ENCODE assay signal across 30 mouse cellular contexts in genomic region chr3:85929711-85930110, GRCm38 (mm10). TPM values are rescaled to one million over a fixed set of nuclear protein-coding genes. Genes with fewer than 3 reads are reported as not detected.
DNase-seq lines count a peak whose midpoint lies in the region; ATAC-seq and TF ChIP-seq lines count a peak whose summit lies in the region.
"Had no signal": no experiment of that assay in that cellular context is flagged by ENCODE, and none has a peak within 500 bp of the region (broad histone marks: within the 10 kb centered on the region; RNA-seq: fewer than 3 reads in every experiment).

No protein-coding gene starts in this region.

- H3K9ac ChIP-seq in embryonic facial prominence, embryonic 14.5 days (ENCODE audit: low read depth, low read length) = no peak overlapping the region
- H3K9ac ChIP-seq in liver, embryonic 12.5 days = no peak overlapping the region
- H3K9ac ChIP-seq: forebrain, embryonic 13.5 days; hindbrain, embryonic 14.5 days; limb, embryonic 15.5 days; liver, embryonic 15.5 days; lung, embryonic 14.5 days; midbrain, embryonic 12.5 days; neural tube, embryonic 15.5 days; stomach, embryonic 15.5 days had no signal

- no peaks in the 10 kb centered on the region for H3K27me3 ChIP-seq in embryonic facial prominence, embryonic 14.5 days (replicated peaks; ENCODE audit: control insufficient read depth, insufficient read depth, low read length)
- H3K27me3 ChIP-seq in embryonic facial prominence, embryonic 10.5 days (replicated peaks; ENCODE audit: low read depth, poor library complexity, severe bottlenecking) = no peaks in the 10 kb centered on the region
- H3K27me3 ChIP-seq in myocyte (ENCODE audit: control insufficient read depth, insufficient read depth, insufficient read length) = no peaks in the 10 kb centered on the region
- peaks cover 3% of the 10 kb centered on the region; the same call in 1 of the 2 replicates for H3K27me3 ChIP-seq in liver, embryonic 12.5 days (replicated peaks)
- H3K27me3 ChIP-seq: forebrain, embryonic 13.5 days; limb, embryonic 15.5 days; liver, embryonic 15.5 days; midbrain, embryonic 12.5 days; neural tube, embryonic 15.5 days; stomach, embryonic 15.5 days had no signal

- no peak for DNase-seq in embryonic facial prominence, embryonic 14.5 days (ENCODE audit: low spot score)
- no peak for DNase-seq in embryonic facial prominence, embryonic 10.5 days (ENCODE audit: low spot score)
- peak; percentile 6 to 27 for DNase-seq in heart, postnatal 10 days
- no peak for DNase-seq in heart, postnatal 36 days
- DNase-seq in Muller cell, postnatal 12 days (ENCODE audit: inconsistent ontology term) = peak; percentile 44
- DNase-seq: cerebellum, adult 2 months; cerebellum, postnatal 14 days; gastrocnemius, postnatal 25 days; kidney, adult 9 months; kidney, postnatal 10 days; layer of hippocampus, postnatal 36 days; left cerebral cortex, postnatal 4 days; lung, embryonic 14.5 days; lung, postnatal 14 days; right cerebral cortex, postnatal 25 days; thymus, postnatal 14 days had no signal

- H3K27ac ChIP-seq in embryonic facial prominence, embryonic 14.5 days (replicated peaks; ENCODE audit: low read depth, low read length) = no peak overlapping the region
- no peak overlapping the region for H3K27ac ChIP-seq in embryonic facial prominence, embryonic 10.5 days (replicated peaks)
- no peak overlapping the region for H3K27ac ChIP-seq in liver, embryonic 12.5 days
- H3K27ac ChIP-seq: forebrain, embryonic 13.5 days; hindbrain, embryonic 14.5 days; liver, embryonic 15.5 days; midbrain, embryonic 12.5 days; neural tube, embryonic 15.5 days; stomach, embryonic 15.5 days had no signal

- no peaks in the 10 kb centered on the region for H3K4me1 ChIP-seq in embryonic facial prominence, embryonic 14.5 days (ENCODE audit: control insufficient read depth, insufficient read depth, low read length)
- peaks cover 8% of the 10 kb centered on the region for H3K4me1 ChIP-seq in embryonic facial prominence, embryonic 10.5 days
- no peaks in the 10 kb centered on the region for H3K4me1 ChIP-seq in liver, embryonic 12.5 days
- H3K4me1 ChIP-seq: limb, embryonic 15.5 days; liver, embryonic 15.5 days; midbrain, embryonic 12.5 days; neural tube, embryonic 15.5 days; stomach, embryonic 15.5 days had no signal

- no peak overlapping the region for H3K4me2 ChIP-seq in embryonic facial prominence, embryonic 14.5 days (ENCODE audit: low read depth, low read length)
- H3K4me2 ChIP-seq in myocyte (ENCODE audit: low read depth) = peak overlapping the region; percentile 31
- no peak overlapping the region for H3K4me2 ChIP-seq in liver, embryonic 12.5 days
- H3K4me2 ChIP-seq: forebrain, embryonic 13.5 days; hindbrain, embryonic 14.5 days; limb, embryonic 15.5 days; liver, embryonic 15.5 days; lung, embryonic 14.5 days; midbrain, embryonic 12.5 days; neural tube, embryonic 15.5 days; stomach, embryonic 15.5 days had no signal

- H3ac ChIP-seq in myocyte (ENCODE audit: control insufficient read depth, insufficient read length) = no peak overlapping the region

- 77% methylated on average over 5 of the region's 5 CpGs for WGBS in embryonic facial prominence, embryonic 14.5 days
- 88% methylated on average over 5 of the region's 5 CpGs for WGBS in embryonic facial prominence, embryonic 10.5 days
- 70% methylated on average over 5 of the region's 5 CpGs for WGBS in liver, embryonic 12.5 days (ENCODE audit: insufficient replicate concordance)

- H3K9me3 ChIP-seq in embryonic facial prominence, embryonic 14.5 days (ENCODE audit: control insufficient read depth, low read length) = no peaks in the 10 kb centered on the region
- no peaks in the 10 kb centered on the region for H3K9me3 ChIP-seq in embryonic facial prominence, embryonic 10.5 days
- no peaks in the 10 kb centered on the region for H3K9me3 ChIP-seq in liver, embryonic 12.5 days (replicated peaks)
- H3K9me3 ChIP-seq: forebrain, embryonic 13.5 days; G1E; limb, embryonic 15.5 days; liver, embryonic 15.5 days; midbrain, embryonic 12.5 days; neural tube, embryonic 15.5 days; stomach, embryonic 15.5 days had no signal

- H3K36me3 ChIP-seq in embryonic facial prominence, embryonic 14.5 days (ENCODE audit: control insufficient read depth, insufficient read depth, low read length) = no peaks in the 10 kb centered on the region
- no peaks in the 10 kb centered on the region for H3K36me3 ChIP-seq in embryonic facial prominence, embryonic 10.5 days (replicated peaks)
- H3K36me3 ChIP-seq in myocyte (ENCODE audit: control insufficient read depth, insufficient read depth) = no peaks in the 10 kb centered on the region
- no peaks in the 10 kb centered on the region for H3K36me3 ChIP-seq in liver, embryonic 12.5 days
- H3K36me3 ChIP-seq: G1E; limb, embryonic 15.5 days; liver, embryonic 15.5 days; midbrain, embryonic 12.5 days; neural tube, embryonic 15.5 days; stomach, embryonic 15.5 days had no signal

- 0 out of 2 replicates have a peak, but pooled peaks have one; percentile 34 for ATAC-seq in embryonic facial prominence, embryonic 14.5 days (ENCODE audit: low read depth)
- no peak for ATAC-seq in liver, embryonic 12.5 days
- ATAC-seq: forebrain, embryonic 13.5 days; intestine, postnatal 0 days had no signal

- no peaks in the 10 kb centered on the region for H3K79me2 ChIP-seq in myocyte (ENCODE audit: control insufficient read depth, insufficient read depth)

- no peak overlapping the region for H3K4me3 ChIP-seq in embryonic facial prominence, embryonic 14.5 days (ENCODE audit: low read depth, low read length)
- H3K4me3 ChIP-seq in embryonic facial prominence, embryonic 10.5 days = no peak overlapping the region
- H3K4me3 ChIP-seq in myocyte = no peak overlapping the region
- no peak overlapping the region for H3K4me3 ChIP-seq in liver, embryonic 12.5 days
- H3K4me3 ChIP-seq: forebrain, embryonic 13.5 days; limb, embryonic 15.5 days; liver, embryonic 15.5 days; midbrain, embryonic 12.5 days; neural tube, embryonic 15.5 days; stomach, embryonic 15.5 days had no signal

- intact Hi-C loops in heart, postnatal 10 days (cut with DNase I) = loop anchor here (5.0 kb wide), 1 partner anchor 1007 kb away; no protein-coding TSS in a partner anchor
- intact Hi-C loops in heart, postnatal 36 days (cut with DNase I) = no loop called here

- TF ChIP-seq POLR2A in myocyte (IDR thresholded peaks at IDR 0.05; ENCODE audit: insufficient read length, low read depth) = no peak

TF ChIP-seq in myocyte, 11 proteins besides CTCF, POLR2A, EP300 and RAD21:
- TF ChIP-seq USF1 (IDR thresholded peaks at IDR 0.05; ENCODE audit: low read depth) = no peak
- TF ChIP-seq MYOG (IDR thresholded peaks at IDR 0.05; ENCODE audit: control insufficient read depth in 1 of 3, insufficient read depth in 1 of 3, insufficient read length in 2 of 3, low read depth in 2 of 3) = no peak

RNA-seq across cellular contexts. Expression of gene Sh3d19, which starts 41.2 kb away (rescaled TPM):
- polyA plus RNA-seq in embryonic facial prominence, embryonic 14.5 days (2014; fragmentation: Nextera tagmentation; extraction: Ambion mirVana) = 29.8 and 30.9 TPM in 2 replicates
- 14.9 and 15.5 TPM in 2 replicates for polyA plus RNA-seq in embryonic facial prominence, embryonic 10.5 days (2016; fragmentation: Nextera tagmentation; extraction: Ambion mirVana)
- 10 to 100 TPM; 23.4 to 27.8 TPM for total RNA-seq in heart, postnatal 10 days (2021)
- 10 to 100 TPM; 23.0 to 32.4 TPM for total RNA-seq in heart, postnatal 36 days (2021)
- 7.0 TPM for polyA plus RNA-seq in myocyte (2012; fragmentation: generic; extraction: Trizol)
- polyA plus RNA-seq in liver, embryonic 12.5 days (2016; fragmentation: Nextera tagmentation; extraction: Ambion mirVana) = 11.9 and 12.7 TPM in 2 replicates

RNA-seq across cellular contexts. Expression of gene Gm37240, which starts 42.4 kb away (rescaled TPM):
- polyA plus RNA-seq in embryonic facial prominence, embryonic 14.5 days (2014; fragmentation: Nextera tagmentation; extraction: Ambion mirVana) = 10.7 and 13.4 TPM in 2 replicates
- polyA plus RNA-seq in embryonic facial prominence, embryonic 10.5 days (2016; fragmentation: Nextera tagmentation; extraction: Ambion mirVana) = 1.9 and 2.8 TPM in 2 replicates
- 10 to 100 TPM; 21.2 to 37.3 TPM for total RNA-seq in heart, postnatal 10 days (2021)
- total RNA-seq in heart, postnatal 36 days (2021) = 10 to 100 TPM; 35.9 to 45.6 TPM
- 8.7 TPM for polyA plus RNA-seq in myocyte (2012; fragmentation: generic; extraction: Trizol)
- polyA plus RNA-seq in liver, embryonic 12.5 days (2016; fragmentation: Nextera tagmentation; extraction: Ambion mirVana) = 0.52 and 1.1 TPM in 2 replicates
- total RNA-seq: G1E; hematopoietic stem cell, adult 5-6 weeks; layer of hippocampus, postnatal 36 days; monocyte, adult 5-6 weeks had no signal
- polyA plus RNA-seq: G1E had no signal

RNA-seq across cellular contexts. Expression of gene Glt28d2, which starts 42.4 kb away (rescaled TPM):
- 2.6 and 2.7 TPM in 2 replicates for polyA plus RNA-seq in embryonic facial prominence, embryonic 14.5 days (2014; fragmentation: Nextera tagmentation; extraction: Ambion mirVana)
- 0.59 and 0.64 TPM in 2 replicates for polyA plus RNA-seq in embryonic facial prominence, embryonic 10.5 days (2016; fragmentation: Nextera tagmentation; extraction: Ambion mirVana)
- 1 to 10 TPM; 4.9 to 6.8 TPM for total RNA-seq in heart, postnatal 10 days (2021)
- total RNA-seq in heart, postnatal 36 days (2021) = 1 to 10 TPM; 4.1 to 4.7 TPM
- 1.4 TPM for polyA plus RNA-seq in myocyte (2012; fragmentation: generic; extraction: Trizol)
- 0.20 and 0.24 TPM in 2 replicates for polyA plus RNA-seq in liver, embryonic 12.5 days (2016; fragmentation: Nextera tagmentation; extraction: Ambion mirVana)
- total RNA-seq: G1E; megakaryocyte, adult 5-6 weeks; monocyte, adult 5-6 weeks had no signal
- polyA plus RNA-seq: G1E had no signal

Comparison
In these comparisons a context has a peak if more than half of its experiments do, and no peak if none do; other contexts are left out.
1. DNase-seq: peak in heart, postnatal 10 days (2 of 2) and Muller cell, postnatal 12 days (single experiment); none in embryonic facial prominence, embryonic 14.5 days (single experiment), embryonic facial prominence, embryonic 10.5 days (single experiment) and heart, postnatal 36 days (0 of 2).